Mouse (Mus musculus) testis, postnatal 14 days (tissue): ENCODE results near the gene Rras2.
A peak's percentile ranks its signal among the peaks of the same experiment; 100 is the strongest.

Experiments used
- DNase-seq: peaks from one replicate; pipeline ENCODE4 v3.0.0; 2021; ENCODE audit warnings: low spot score

Rras2 gene

DNA sequence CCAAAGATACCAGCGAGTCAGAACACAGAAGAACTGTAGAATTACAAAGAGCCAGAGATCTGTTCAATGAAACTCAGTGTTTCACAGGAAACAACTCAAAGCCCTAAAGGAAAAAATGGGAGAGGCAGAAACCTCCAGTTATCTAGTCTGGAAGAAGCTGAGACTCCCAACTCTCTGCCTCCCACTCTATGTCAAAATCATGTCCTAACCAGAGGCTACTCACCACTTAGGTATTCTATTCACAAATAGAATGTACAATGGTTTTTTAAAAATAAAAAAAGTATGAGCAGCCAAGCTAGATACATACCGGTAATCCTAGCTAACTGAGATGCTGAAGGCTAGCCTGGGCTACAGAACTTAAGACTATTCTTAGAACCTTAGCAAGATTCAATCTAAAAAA is 3.3 kb downstream of the Rras2 start:
- no peak for DNase-seq

DNA sequence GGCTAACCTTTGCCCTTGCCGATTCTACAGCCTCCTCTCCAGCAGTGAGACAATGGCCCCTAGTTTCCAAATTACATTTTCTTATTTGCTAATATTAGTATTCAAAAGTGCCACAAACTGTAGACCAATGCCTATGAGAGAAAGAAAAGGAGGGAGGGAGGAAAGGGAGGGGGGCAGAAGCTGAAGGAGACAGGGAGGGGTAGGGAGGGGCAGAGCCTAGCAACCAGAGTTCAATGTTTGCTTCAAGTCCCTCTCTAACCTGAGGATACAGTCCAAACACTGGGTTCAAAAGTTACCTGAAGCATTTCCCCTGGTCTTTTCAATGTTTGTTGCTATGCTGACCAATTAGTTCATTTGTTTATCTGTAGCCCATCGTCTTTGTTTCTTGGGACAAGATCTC is 7.1 kb downstream of the Rras2 start:
- DNase-seq = no peak

DNA sequence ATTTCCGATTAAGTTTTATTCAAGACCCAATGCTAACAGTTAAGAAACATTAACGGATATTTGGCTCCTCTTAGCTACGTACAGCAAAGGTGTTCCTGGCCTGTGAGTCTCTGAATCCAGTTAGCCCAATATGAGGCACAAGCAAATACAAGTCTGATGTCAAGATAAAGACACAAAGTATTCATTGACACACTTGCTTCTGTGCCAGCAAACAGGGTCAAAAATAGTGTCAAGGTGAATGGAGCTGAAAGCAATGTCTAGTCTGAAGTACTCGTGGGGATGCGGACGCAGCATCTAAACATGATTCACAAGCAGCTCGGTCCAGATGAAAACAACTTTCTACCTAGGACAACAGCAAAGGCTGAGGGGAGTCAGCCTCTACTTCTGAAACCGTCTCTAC is 11.7 kb downstream of the Rras2 start:
- DNase-seq = no peak

DNA sequence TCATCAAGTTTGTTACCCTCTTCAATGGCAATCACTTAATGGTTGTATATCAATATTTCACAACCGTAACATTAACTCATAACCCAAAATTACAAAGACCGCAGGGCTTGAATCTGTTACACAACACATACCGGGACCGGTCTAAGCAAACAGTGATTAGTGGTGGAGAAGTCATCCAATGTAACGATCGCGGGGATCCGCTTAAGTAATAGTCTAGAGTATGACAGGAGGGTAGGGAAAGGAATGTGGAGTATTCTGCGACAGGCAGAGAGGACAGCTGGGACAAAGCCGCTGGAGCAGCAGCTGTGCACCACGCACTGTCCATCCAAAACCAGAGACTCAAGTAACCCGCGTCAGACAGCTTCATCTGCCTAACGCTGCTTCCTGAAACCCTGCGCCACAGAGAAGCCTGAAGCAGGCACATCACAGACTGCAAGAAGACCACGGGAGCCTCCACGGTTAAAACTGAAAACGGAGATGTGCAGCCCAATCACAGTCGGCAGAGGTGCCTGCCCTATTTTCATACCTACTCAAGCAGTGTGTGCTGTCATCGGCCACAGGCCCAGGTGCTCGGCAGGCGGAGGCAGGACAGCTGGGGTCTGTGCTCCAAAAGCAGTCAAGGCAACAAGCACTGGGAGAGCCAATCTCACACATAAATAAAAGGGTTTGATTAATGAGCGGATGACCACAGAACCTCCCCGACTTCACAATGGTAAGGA is 13.8 kb downstream of the Rras2 start:
- no peak for DNase-seq

DNA sequence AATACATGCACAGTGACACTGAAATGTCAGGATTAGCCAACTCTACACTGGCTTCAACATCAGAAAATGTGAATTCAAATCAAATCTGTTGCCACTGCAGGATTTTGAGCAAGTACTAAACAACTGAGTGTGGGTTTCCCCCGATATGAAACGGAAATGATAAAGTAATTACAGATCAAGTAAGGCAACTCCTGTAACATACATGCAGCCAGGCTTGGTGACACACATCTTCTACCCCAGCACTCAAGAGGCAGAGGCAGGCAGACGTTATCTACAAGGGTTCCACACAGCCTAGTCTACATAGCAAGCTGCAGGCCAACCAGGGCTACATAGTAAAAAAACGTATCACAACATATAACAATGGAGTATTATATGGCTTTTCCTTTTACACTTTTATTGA is 14.4 kb downstream of the Rras2 start:
- DNase-seq = no peak

DNA sequence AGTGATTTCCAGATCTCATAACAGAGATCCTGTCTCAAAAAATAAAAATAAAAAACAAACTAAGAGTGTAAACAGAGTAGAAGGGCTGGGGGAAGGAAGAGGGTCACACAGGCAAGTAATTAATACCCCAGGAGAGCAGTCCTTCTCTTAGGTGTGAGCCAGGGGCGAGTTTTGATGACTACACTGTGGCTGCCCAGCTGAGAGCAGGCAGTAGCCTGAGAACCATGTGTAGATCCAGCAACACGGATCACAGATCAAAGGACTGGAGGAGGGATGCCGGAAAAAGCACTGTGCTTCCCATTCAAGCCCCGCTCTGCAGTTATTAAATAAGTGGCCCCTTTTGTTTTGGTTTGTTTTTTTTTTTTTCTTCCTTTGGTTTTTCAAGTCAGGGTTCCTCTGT is 15.0 kb downstream of the Rras2 start:
- DNase-seq = no peak

DNA sequence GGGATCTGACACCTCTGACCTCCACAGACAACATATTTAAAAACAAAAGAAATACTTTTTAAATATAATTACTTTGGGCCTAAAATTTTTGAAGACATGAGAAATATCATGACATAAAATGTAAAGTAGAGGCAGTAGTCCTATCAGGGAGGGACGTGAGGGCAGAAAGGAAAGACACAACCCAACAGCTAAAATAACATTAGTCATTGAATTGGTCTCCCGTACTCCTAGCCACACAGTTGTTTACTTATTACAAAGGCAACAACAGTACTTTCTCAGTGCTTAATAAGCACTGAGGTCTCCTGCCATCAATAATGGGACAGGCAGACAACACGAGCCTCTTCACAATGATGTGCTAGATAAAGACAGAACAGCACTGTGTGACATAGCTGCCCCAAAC is 16.2 kb downstream of the Rras2 start:
- DNase-seq = no peak

DNA sequence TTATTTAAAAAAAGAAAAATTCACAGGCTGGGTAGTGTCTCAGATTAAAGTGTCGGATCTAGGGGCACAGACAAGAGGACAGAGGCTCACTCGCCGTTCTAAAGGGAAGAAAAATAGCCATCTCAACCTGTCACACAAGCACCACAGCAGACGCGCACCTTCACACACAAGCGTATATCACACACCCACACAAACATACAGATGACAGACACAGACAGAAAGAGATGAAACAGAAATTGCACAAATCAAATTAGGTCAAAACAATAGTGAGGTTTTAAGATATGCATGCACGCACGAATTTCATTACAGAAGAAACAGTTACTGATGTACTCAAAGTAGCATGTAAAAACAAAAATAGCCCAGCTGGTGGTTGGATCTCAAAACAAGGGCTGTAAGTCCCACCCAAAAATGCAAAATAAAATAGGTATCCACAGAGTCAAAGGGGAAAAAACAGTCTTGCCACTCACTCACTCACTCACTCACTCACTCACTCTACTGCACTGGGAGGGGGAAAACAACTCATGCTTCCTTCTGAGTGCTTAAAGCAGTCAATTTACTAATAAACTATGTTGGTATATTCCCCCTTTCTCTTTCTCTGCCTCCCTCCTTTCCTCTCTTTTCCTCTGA is 23.9 kb downstream of the Rras2 start:
- DNase-seq = no peak

DNA sequence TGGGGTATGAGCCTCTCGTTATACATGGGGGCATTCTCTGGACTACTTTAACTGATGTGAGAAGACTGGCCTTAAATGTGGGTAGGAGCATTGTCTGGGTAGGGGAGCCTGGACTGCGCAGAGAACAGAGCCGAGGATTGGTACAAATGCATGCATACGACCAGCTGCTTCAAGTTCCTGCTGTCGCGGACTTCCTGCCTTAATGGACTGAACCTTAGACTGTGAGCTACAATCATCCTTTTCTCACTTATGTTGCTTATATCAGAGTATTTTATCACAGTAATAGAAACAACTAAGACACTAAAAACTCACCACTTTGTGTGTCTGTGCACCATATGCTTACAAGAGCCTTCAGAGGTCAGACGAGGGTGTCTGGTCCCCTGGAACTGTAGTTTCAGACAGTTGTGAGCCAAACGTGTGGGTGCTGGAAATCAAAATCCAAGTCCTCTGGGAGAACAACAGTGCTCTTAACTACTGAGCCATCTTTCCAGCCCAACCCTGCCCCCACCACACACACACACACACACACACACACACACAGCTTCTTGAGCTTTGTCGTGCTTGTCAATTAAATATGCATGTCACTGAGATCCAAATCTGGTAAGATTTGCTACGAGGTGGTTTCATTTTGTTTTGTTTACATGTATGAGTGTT is 26.6 kb downstream of the Rras2 start:
- no peak for DNase-seq

DNA sequence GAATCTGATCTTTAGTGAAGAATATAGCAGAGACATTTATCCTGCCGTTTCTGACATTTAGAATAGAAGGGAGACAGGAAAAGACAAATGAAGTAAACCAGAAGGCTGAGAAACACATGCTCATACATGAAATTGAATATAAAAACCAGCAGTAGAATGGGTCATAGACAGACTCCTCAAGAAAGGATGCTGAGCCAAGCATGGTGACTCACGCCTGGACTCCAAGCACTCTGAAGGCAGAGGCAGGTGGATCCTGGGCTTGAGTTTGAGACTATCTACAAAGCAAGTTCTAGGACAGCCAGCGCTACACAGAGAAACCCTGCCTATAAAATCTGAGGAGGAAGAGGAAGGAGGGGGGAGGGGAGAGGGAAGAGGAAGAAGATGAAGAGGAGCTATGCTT is 27.4 kb downstream of the Rras2 start:
- DNase-seq = no peak

DNA sequence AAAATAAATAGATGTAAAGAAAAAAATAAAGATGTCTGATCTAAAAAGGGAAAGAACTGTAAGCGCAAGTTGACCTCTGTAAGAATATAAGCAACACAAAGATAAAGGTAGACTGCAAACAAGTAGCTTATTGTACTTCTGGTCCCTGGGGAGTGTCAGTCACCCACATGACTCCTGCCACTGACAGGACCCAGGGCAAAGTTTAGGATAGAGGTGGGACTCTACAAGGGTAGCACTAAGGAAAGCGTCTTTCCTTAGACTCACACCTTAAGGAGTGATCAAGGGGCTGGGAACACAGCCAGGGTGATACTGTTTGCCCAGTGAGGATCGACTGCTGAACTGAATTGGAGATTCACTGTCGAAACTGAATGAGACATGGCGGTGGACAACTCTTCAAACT is 28.7 kb downstream of the Rras2 start:
- no peak for DNase-seq

DNA sequence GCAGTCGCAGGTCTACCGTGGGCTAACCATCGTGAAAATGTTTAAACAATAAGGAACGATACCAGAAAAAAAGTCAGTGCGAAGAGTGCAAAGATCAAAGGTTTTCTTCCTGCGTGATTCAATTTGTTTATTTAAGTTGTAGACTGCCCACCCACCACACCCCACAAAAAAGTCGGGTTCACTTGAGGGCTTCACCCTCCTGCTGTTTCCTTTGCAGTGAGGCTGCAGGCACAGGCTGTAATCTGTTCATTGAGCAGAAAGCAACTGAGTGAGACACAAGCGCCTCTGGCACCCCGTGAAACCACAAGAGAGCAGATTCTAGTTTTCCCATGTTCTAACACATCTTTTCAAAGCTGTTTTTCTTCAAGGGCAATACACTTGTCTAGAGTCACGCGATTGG is 29.6 kb downstream of the Rras2 start:
- DNase-seq = no peak

DNA sequence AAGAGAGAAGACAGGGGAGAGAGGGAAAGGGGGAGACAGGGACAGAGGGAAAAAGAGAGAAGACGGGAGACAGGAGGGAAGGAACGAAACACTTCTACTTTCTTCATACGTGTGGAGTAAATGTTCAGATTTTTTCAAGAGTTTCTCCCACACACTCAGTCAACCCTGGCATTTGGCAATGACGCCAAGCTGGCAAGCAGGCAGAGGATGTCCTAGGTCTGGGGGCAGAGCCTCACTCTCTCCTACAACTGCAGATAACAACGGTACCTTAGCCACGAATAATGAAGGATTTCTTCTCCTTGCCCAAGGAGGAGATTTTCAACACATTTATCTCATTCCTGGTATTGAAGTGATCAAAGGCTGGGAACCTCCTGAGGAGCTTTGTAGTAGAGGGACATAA is 30.2 kb downstream of the Rras2 start:
- peak; percentile 64 for DNase-seq

DNA sequence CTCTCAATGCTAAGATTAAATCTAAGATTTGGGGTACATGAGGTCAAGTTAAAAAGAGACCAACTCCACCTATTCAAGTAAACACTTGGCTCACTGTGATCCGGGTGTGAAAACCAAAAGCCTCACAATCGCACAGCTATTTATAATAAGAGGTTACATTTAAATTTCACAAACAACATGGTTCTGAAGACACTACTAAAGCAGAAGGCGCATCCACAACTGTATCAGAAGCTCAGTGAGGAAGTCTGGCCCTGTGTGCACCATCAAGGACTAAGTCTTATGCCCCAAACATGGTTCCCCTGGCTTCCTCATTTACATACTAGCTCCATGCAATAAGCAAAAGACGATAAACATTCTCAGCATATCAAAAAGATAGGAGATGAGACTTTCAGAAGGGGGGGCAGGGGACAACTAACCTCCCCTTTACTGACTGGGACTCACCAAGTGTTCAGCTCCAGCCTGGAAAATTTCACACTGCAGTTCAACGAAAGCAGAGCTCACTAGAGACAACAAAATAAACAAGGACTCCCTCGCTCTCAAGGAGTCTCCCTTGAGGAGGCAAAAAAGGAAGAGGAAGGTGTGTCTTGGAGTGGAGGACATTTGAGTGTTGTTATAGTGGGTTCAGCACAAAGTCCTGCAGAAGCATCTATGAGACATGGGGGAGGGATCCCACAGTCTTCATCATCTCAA is 31.4 kb downstream of the Rras2 start:
- no peak for DNase-seq

DNA sequence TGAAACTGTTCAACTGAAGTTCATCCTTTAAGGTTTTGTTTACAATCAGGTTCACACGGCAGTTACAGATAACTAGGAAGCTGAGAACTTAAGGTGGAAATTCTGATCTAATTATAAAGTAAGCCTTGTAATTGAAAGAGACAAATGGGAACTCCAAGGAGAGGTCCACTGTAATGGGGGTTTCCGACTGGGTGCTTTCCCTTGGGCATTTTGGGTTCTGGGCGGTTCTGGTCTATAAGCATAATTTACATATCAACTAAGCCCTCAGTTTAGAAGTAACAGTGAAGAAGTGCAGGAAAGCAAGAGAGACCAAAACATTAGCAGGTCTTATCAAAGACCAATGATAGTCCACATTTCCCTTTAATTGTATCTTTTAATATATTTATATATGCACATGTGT is 33.8 kb downstream of the Rras2 start:
- DNase-seq = no peak

DNA sequence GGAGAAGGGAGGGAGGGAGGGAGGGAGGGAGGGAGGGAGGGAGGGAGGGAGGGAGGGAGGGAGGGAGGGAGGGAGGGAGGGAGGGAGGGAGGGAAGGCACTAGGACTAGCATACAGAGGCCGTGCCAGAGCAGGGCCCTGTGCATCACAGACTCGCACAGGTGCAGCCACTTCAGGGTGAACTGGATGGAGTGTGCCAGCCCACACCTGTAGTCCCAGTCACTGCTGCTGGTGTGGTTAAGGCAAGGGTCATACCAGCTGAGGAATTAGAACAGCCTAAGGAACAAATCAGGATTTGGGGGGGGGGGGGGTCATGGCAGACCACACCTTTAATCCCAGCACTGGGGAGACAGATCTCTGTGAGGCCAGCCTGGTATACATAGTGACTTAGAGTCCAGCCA is 34.5 kb downstream of the Rras2 start:
- DNase-seq = no peak

DNA sequence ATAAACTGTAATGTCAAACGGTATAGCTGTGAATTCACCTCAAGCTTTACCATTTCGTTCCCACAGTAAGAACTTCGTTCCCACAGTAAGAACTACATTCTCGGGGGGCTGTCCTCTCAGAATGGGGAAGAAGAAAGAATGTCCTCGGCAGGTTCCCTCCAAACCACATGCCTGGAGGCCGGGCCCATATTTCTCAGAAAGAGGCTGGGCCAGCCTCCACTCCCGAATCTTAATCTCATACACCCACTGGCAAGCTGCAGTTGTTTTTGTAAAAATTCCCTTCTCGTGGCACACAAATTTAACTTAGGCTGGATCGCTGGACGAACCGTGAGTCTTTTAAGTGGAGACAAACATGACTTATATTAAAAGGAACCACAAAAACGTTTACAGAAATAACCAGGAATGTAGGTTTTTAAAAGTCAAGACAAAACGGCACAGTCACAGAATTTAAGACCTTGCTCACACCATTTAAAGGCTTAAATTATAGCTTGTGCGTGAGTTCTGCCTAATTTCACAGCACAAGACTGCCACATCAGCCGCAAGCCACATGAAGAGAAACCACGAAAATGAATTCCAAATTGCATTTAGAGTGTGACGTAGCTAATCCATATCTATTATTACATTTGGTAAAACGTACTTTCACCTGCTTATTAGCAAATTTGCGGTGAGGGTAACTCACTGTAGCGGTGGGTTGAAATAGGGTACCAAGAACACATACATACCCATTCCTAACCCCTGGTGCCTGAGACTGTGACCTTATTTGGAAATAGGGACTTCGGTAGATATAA is 35.8 kb downstream of the Rras2 start:
- DNase-seq = no peak

DNA sequence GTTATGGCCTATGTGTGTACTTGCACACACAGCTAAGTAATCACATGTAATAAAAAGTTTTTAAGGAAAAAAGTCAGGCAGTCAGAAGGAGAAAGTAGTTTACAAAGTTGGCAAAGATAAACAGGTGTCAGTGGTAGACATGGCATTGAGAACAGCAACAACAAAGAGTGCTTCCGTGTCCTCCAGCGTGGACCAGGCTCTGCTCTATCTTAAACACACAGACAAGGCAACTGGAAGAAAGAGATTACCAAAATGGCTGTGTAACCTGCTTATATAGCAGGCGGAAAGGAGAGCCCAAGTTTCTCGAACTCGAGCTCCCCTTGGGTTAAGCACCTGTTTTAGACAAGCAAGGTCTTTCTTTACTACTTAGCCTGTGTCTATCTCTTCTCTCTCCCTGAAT is 37.3 kb downstream of the Rras2 start:
- no peak for DNase-seq

DNA sequence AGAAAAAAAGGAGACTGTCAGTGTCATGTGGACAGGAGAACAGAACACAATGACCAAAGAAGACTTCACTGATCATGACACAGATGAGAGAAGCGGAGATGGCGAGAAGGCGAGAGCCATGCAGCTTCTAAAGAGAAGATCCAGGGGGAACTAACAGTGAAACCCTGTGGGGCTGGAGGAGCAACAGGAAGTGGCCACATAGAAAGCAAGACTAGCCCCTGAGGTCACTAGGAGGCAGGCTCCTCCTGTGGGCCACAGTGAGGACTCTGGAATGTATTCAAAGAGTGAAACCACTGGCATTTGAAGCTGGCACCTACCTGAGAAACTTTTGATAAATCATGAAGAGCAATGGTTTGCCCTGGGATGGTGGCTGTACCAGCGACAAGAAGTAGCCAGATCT is 38.2 kb downstream of the Rras2 start:
- DNase-seq = no peak

DNA sequence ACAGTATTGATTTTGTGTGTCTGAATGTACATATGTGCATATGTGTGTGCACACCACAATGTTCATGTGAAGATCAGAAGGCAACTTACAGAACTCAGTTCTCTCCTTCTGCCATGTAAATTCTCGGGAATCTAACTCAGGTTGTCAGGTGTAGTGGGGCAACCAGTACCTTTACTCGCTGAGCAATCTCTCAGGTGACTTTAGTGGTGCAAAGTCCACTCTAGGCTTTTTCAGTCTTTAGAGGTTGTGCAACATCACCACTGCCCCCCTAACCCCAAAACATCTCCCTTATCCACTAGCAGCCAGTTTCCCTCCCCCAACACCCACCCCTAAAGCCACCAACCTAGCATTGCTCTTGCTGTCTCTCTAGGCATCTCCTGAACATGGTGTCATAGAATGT is 43.0 kb downstream of the Rras2 start:
- no peak for DNase-seq

DNA sequence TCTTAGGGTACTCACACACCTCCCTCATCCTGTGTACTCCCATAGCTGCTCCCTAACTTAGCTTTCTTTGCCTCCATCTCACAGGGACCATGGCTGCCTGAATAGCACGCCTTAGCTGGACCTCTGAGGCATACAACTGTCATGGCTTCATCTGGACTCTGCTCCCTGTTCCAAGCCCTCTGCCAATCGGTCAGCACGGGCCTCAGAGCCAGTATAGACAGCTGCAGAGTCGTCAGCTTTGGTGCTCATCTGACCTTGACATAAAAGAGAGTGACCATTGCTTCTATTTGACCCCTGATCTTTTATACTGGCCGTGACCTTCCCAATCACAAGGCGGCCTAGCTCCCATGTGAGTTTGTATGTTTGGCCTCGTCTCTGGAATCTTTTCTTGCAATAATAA is 43.4 kb downstream of the Rras2 start:
- no peak for DNase-seq
